Mouse (Mus musculus): ENCODE results near the gene Gm813.

The Gm813 gene

GRCm38 (mm10) chr16:58604680-58605079, 12.1 kb downstream of the Gm813 start:
- no peak for DNase-seq (ENCODE audit: low spot score)

GRCm38 (mm10) chr16:58603831-58604230, 12.9 kb downstream of the Gm813 start:
- no peak for DNase-seq (ENCODE audit: low spot score)

GRCm38 (mm10) chr16:58600846-58601245, 15.9 kb downstream of the Gm813 start:
- DNase-seq (ENCODE audit: low spot score), result no peak

- no peak for DNase-seq (ENCODE audit: low spot score)
These were observed 25.5 kb downstream of the Gm813 start for GRCm38 (mm10) chr16:58591299-58591698.

GRCm38 (mm10) chr16:58589444-58589843, 27.3 kb downstream of the Gm813 start:
- DNase-seq (ENCODE audit: low spot score), result no peak

- DNase-seq (ENCODE audit: low spot score), result no peak
These were observed 42.6 kb downstream of the Gm813 start for GRCm38 (mm10) chr16:58573949-58574722.

GRCm38 (mm10) chr16:58570694-58571264, 46.0 kb downstream of the Gm813 start:
- no peak for DNase-seq (ENCODE audit: low spot score)
